Mouse (Mus musculus) C2C12 (cell line): ENCODE measurements around the gene Dgkd. TPM values are rescaled to one million over a fixed set of nuclear protein-coding genes. Genes with fewer than 3 reads are reported as not detected.
A peak's percentile ranks its signal among the peaks of the same experiment; 100 is the strongest.

Experiments used
- H3K27me3 ChIP-seq: one replicate; pipeline ENCODE4 v1.6.1; 2011; ENCODE audit not compliant: control insufficient read depth, insufficient read depth, insufficient read length
- H3K36me3 ChIP-seq: one replicate; pipeline ENCODE4 v1.6.1; 2011; ENCODE audit not compliant: control insufficient read depth, insufficient read depth
- H3K4me3 ChIP-seq: one replicate; pipeline ENCODE4 v1.5.1; 2011; ENCODE audit warnings: mild to moderate bottlenecking, control low read depth; ENCODE audit not compliant: poor library complexity, insufficient read depth, severe bottlenecking
- H3K79me2 ChIP-seq: one replicate; pipeline ENCODE4 v1.6.1; 2011; ENCODE audit not compliant: control insufficient read depth, insufficient read depth
- H3K79me3 ChIP-seq: one replicate; pipeline ENCODE4 v1.6.1; 2011; ENCODE audit warnings: low read depth, control low read depth
- H3ac ChIP-seq: one replicate; pipeline ENCODE3; 2011; ENCODE audit warnings: low read depth; ENCODE audit not compliant: control insufficient read depth, insufficient read length
- CEBPB ChIP-seq: IDR thresholded peaks from one replicate; pipeline ENCODE4 v1.6.1; 2011; ENCODE audit warnings: low read depth, mild to moderate bottlenecking, control low read depth, moderate library complexity
- CTCF ChIP-seq: IDR thresholded peaks from one replicate; pipeline ENCODE4 v1.5.1; 2011; ENCODE audit not compliant: control insufficient read depth, insufficient read depth, insufficient read length
- FOSL1 ChIP-seq: IDR thresholded peaks from one replicate; pipeline ENCODE4 v1.8.0; 2011; ENCODE audit warnings: mild to moderate bottlenecking, low read length; ENCODE audit not compliant: poor library complexity, insufficient read depth, severe bottlenecking
- MAX ChIP-seq: IDR thresholded peaks from one replicate; pipeline ENCODE4 v1.6.1; 2011; ENCODE audit warnings: mild to moderate bottlenecking, control low read depth
- MYOD1 ChIP-seq: IDR thresholded peaks from one replicate; pipeline ENCODE4 v1.6.1; 2011; ENCODE audit warnings: low read depth; ENCODE audit not compliant: control insufficient read depth, insufficient read length
- MYOG ChIP-seq: IDR thresholded peaks from one replicate; pipeline ENCODE4 v1.6.1; 2011; ENCODE audit not compliant: control insufficient read depth, insufficient read length; ENCODE audit errors: extremely low read depth
- USF1 ChIP-seq: IDR thresholded peaks from one replicate; pipeline ENCODE4 v1.6.1; 2011; ENCODE audit warnings: low read depth, mild to moderate bottlenecking, control low read depth, moderate library complexity
- polyA plus RNA-seq: library from polyadenylated mRNA; unstranded; fragments of >200 nt; fragmentation: generic; extraction: Trizol; gene quantifications from one replicate; pipeline ENCODE4 v1.2.1, GENCODE M21; 2012; ENCODE audit warnings: missing spikeins

Gene Dgkd
- polyA plus RNA-seq, 1 experiment = 20.4 TPM

- Histone ChIP-seq H3ac (no peak overlapping the region), H3K79me3 (peaks cover 28% of the 10 kb centered on the region), H3K79me2 (peaks cover 32% of the 10 kb centered on the region), H3K4me3 (no peak overlapping the region), H3K36me3 (no peaks in the 10 kb centered on the region), H3K27me3 (no peaks in the 10 kb centered on the region)
- no peak for TF ChIP-seq FOSL1
Measured at GRCm38 (mm10) chr1:87851344-87851743, 1.7 kb upstream of the Dgkd start.

DNA sequence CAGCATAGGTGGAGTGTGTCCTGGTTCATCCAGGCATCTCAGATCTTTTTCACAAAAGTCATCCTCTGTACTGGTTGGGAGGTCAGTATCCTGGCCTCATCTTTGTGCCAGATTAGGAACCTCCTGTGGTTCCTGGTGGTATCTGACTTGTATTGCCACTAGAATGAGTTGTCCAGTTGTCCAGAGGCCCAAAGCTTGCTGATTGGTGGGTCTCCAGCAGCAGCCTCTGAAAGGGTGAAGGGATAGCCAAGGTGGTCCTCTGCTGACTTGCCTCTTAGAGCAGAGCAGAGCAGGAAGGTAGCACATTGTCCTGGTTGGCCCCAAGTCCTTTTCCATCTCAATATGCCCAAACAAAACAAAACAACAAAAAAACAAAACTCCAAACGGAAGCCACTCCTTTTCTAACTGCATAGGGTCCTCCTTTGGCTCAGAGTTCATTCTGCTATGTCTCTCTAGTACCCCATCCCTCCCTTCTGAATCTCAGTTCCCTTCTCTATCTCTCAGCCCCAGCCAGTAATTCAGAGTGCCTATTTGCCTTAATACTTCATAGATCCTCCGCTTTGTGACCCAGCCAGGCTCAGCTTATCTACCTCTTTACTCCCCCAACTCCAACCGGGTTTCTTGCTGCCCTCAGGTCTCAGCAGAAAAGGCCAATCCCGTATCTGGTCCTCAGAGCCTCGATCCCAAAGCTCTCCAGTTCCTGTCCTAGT is 851 bp upstream of the Dgkd start:
- Histone ChIP-seq H3K79me3 (peaks cover 37% of the 10 kb centered on the region), H3K27me3 (no peaks in the 10 kb centered on the region), H3K4me3 (no peak overlapping the region), H3K36me3 (no peaks in the 10 kb centered on the region), H3K79me2 (peaks cover 41% of the 10 kb centered on the region), H3ac (no peak overlapping the region)
- TF ChIP-seq CEBPB = no peak
- no peak for TF ChIP-seq FOSL1
- no peak for TF ChIP-seq MYOG
- TF ChIP-seq MAX = no peak
- TF ChIP-seq CTCF = no peak
- no peak for TF ChIP-seq MYOD1
- no peak for TF ChIP-seq USF1

DNA sequence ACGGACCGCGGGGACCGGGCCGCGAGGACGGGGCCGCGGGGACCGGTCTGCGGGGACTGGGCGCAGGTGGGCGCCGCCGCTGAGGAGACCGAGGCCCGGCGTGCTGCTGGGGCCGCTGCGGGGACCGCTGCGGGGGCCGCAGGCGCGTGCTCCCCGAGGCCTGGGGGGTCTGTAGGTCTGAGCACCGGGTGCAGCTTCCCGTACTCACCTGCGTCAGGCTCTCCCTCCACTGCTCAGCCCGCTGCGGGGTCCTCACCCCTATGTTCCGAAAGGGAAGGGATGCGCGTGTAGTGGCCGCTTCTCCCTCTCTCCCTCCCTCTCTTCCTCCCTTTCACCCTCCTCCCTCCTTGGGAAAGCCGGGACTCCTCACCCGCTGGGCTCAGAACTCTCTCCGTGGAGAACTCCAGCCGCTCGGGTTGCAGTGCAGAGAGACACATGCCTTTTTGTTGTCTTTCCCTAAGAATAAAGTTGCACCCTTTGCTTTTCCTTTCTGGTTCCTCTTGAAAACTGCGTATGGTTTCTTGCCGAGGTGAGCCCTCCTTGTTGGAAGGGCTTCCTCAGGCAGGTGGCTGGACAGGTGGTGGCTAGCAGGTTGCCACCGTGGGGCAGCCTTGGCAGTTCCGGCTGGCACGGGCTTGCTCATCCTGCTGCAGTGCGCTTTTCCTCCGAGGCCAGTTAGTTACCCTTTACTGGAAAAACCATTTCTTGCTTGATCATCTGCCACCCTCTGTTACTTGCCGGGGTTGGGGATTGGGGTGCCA is 694 bp downstream of the Dgkd start:
- peak overlapping the region; percentile 87 for H3ac ChIP-seq
- no peak for TF ChIP-seq MYOD1
- TF ChIP-seq MYOG = no peak
- TF ChIP-seq MAX = no peak
- TF ChIP-seq CTCF = no peak
- TF ChIP-seq CEBPB = no peak
- no peak for TF ChIP-seq FOSL1
- no peak for TF ChIP-seq USF1
- no peaks in the 10 kb centered on the region for H3K27me3 ChIP-seq
- no peaks in the 10 kb centered on the region for H3K36me3 ChIP-seq
- peaks cover 56% of the 10 kb centered on the region for H3K79me2 ChIP-seq
- H3K4me3 ChIP-seq = peak overlapping the region; percentile 72
- H3K79me3 ChIP-seq = peaks cover 49% of the 10 kb centered on the region

DNA sequence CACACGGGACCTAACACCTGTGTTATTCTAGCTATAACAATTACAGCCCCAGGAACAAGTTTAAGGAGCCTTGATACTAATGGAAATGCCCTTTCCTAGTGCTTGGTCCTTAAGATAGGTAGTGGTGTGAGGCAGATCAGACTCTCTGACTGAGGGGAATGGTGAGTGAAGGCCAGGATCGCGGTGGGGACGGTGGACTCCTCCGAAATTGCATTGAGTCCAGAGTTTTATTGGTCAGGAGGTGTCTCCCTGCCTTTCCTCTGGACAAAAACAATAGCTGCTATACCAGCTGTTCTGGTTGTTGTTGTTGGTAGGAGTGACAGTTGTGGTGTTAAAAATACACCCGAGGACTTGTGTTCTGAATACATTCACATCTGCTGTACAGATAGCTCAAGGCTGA is 1.3 kb downstream of the Dgkd start:
- no peaks in the 10 kb centered on the region for H3K27me3 ChIP-seq
- TF ChIP-seq MYOD1 = no peak
- no peak for TF ChIP-seq CEBPB
- no peak for TF ChIP-seq MYOG
- TF ChIP-seq USF1 = no peak
- no peak for TF ChIP-seq FOSL1
- no peak for TF ChIP-seq MAX
- no peak for TF ChIP-seq CTCF
- no peaks in the 10 kb centered on the region for H3K36me3 ChIP-seq

GRCm38 (mm10) chr1:87854851-87855251 is 1.8 kb downstream of the Dgkd start:
- Histone ChIP-seq H3K79me2 (peaks cover 67% of the 10 kb centered on the region), H3ac (no peak overlapping the region), H3K36me3 (no peaks in the 10 kb centered on the region), H3K27me3 (no peaks in the 10 kb centered on the region), H3K79me3 (peaks cover 54% of the 10 kb centered on the region), H3K4me3 (no peak overlapping the region)
- TF ChIP-seq USF1 = no peak

More for the DNA sequence above, 1.3 kb downstream of the Dgkd start:
- peaks cover 51% of the 10 kb centered on the region for H3K79me3 ChIP-seq
- peak overlapping the region; percentile 87 for H3ac ChIP-seq
- H3K79me2 ChIP-seq = peaks cover 62% of the 10 kb centered on the region
- H3K4me3 ChIP-seq = peak overlapping the region; percentile 72

GRCm38 (mm10) chr1:87855522-87855921 is 2.4 kb downstream of the Dgkd start:
- Histone ChIP-seq H3ac (no peak overlapping the region), H3K79me2 (peaks cover 72% of the 10 kb centered on the region), H3K4me3 (no peak overlapping the region), H3K79me3 (peaks cover 54% of the 10 kb centered on the region), H3K27me3 (no peaks in the 10 kb centered on the region), H3K36me3 (no peaks in the 10 kb centered on the region)
- no peak for TF ChIP-seq MYOD1
- no peak for TF ChIP-seq FOSL1
- no peak for TF ChIP-seq CTCF
- no peak for TF ChIP-seq MAX
- TF ChIP-seq USF1 = no peak
- TF ChIP-seq CEBPB = no peak
- TF ChIP-seq MYOG = no peak
